Mouse (Mus musculus) kidney, adult 11 months (tissue): ENCODE measurements at regions not wholly inside any gene's neighbourhood (a gene's known extent, or its start where the extent isn't known, plus 50 kb on each side); places are given as distances from the start of the nearest gene placed in this dataset.
"Not testable (repeated sequence)": the region's sequence is repeated elsewhere in the genome, so short reads cannot be mapped to it uniquely, and the experiment has no call there.

Source experiments
- DNase-seq: peaks from one replicate; pipeline ENCODE4 v3.0.0; 2022

GRCm38 (mm10) chr3:18746206-18746605, 798.0 kb downstream of the Cypt12 start:
- DNase-seq = no peak

- DNase-seq = no peak
These were observed 798.7 kb downstream of the Cypt12 start for GRCm38 (mm10) chr3:18746898-18747297.

GRCm38 (mm10) chr3:18751660-18752259, 803.5 kb downstream of the Cypt12 start:
- no peak for DNase-seq

- no peak for DNase-seq
These were observed 816.3 kb downstream of the Cypt12 start for GRCm38 (mm10) chr3:18764301-18765078.

- DNase-seq = no peak
These were observed 830.3 kb downstream of the Cypt12 start for GRCm38 (mm10) chr3:18778481-18778880.

- peak; percentile 10 for DNase-seq
These were observed 839.4 kb downstream of the Cypt12 start for GRCm38 (mm10) chr3:18787531-18788176.

- no peak for DNase-seq
These were observed 825.7 kb downstream of the 1700064H15Rik start for GRCm38 (mm10) chr3:18802794-18803193.

GRCm38 (mm10) chr3:18828788-18829320, 799.6 kb downstream of the 1700064H15Rik start:
- DNase-seq = not testable (repeated sequence)

- peak; percentile 8 for DNase-seq
These were observed 760.2 kb downstream of the 1700064H15Rik start for GRCm38 (mm10) chr3:18868117-18868739.

- no peak for DNase-seq
These were observed 759.7 kb downstream of the 1700064H15Rik start for GRCm38 (mm10) chr3:18868758-18869157.

GRCm38 (mm10) chr3:18877060-18877459, 751.4 kb downstream of the 1700064H15Rik start:
- no peak for DNase-seq

- no peak for DNase-seq
These were observed 750.9 kb downstream of the 1700064H15Rik start for GRCm38 (mm10) chr3:18877572-18877971.

GRCm38 (mm10) chr3:18881186-18881585, 747.3 kb downstream of the 1700064H15Rik start:
- DNase-seq = no peak

- DNase-seq = no peak
These were observed 735.7 kb downstream of the 1700064H15Rik start for GRCm38 (mm10) chr3:18892813-18893212.

- DNase-seq = no peak
These were observed 722.7 kb downstream of the 1700064H15Rik start for GRCm38 (mm10) chr3:18905769-18906168.

GRCm38 (mm10) chr3:18906210-18906609, 722.3 kb downstream of the 1700064H15Rik start:
- DNase-seq = no peak

GRCm38 (mm10) chr3:18908737-18909136, 719.7 kb downstream of the 1700064H15Rik start:
- no peak for DNase-seq

GRCm38 (mm10) chr3:18928401-18929104, 699.9 kb downstream of the 1700064H15Rik start:
- DNase-seq = no peak

GRCm38 (mm10) chr3:18929105-18929492, 699.4 kb downstream of the 1700064H15Rik start:
- DNase-seq = no peak

GRCm38 (mm10) chr3:18932983-18933726, 695.3 kb downstream of the 1700064H15Rik start:
- no peak for DNase-seq

- DNase-seq = no peak
These were observed 693.6 kb downstream of the 1700064H15Rik start for GRCm38 (mm10) chr3:18934891-18935290.
